Mouse (Mus musculus) heart, adult 8-10 months (tissue): ENCODE data around the gene Psph. TPM values are rescaled to one million over a fixed set of nuclear protein-coding genes. Genes with fewer than 3 reads are reported as not detected.
"Not testable (repeated sequence)": the region's sequence is repeated elsewhere in the genome, so short reads cannot be mapped to it uniquely, and the experiment has no call there.

Experiments
- DNase-seq: peaks from one replicate; pipeline ENCODE4 v3.0.0; 2022; ENCODE audit warnings: low spot score
- total RNA-seq, 4 experiments: library from RNA; stranded (reverse); gene quantifications; 2 replicates each; pipeline ENCODE4 v1.2.4; 2022

The Psph gene
- 1 to 10 TPM; 8.0 to 10.0 (median 8.6) TPM for total RNA-seq

GRCm38 (mm10) chr5:129786818-129787790, at the start of gene Psph:
Gene Psph, minus strand, starts transcription at chr5:129787449.
- DNase-seq, result peak; percentile 96

GRCm38 (mm10) chr5:129790591-129790990, 3.3 kb upstream of the Psph start:
- not testable (repeated sequence) for DNase-seq

GRCm38 (mm10) chr5:129787818-129788593, 757 bp upstream of the Psph start:
- DNase-seq, result no peak

GRCm38 (mm10) chr5:129786161-129786560, 1.1 kb downstream of the Psph start:
- DNase-seq, result no peak

GRCm38 (mm10) chr5:129785235-129785870, 1.9 kb downstream of the Psph start:
- DNase-seq, result no peak

GRCm38 (mm10) chr5:129782211-129782610, 5.0 kb downstream of the Psph start:
- DNase-seq, result no peak

- DNase-seq, result no peak
Measured at GRCm38 (mm10) chr5:129780131-129780530, 7.1 kb downstream of the Psph start.

- peak; percentile 74 for DNase-seq
Measured at GRCm38 (mm10) chr5:129778996-129779716, 8.1 kb downstream of the Psph start.

- DNase-seq, result no peak
Measured at GRCm38 (mm10) chr5:129778348-129778995, 8.8 kb downstream of the Psph start.

GRCm38 (mm10) chr5:129774661-129775060, 12.6 kb downstream of the Psph start:
- DNase-seq, result no peak

- not testable (repeated sequence) for DNase-seq
Measured at GRCm38 (mm10) chr5:129773330-129773729, 13.9 kb downstream of the Psph start.

- DNase-seq, result no peak
Measured at GRCm38 (mm10) chr5:129772433-129772832, 14.8 kb downstream of the Psph start.

GRCm38 (mm10) chr5:129770443-129771355, 16.6 kb downstream of the Psph start:
- no peak for DNase-seq

- DNase-seq, result no peak
Measured at GRCm38 (mm10) chr5:129761865-129762540, 25.2 kb downstream of the Psph start.

GRCm38 (mm10) chr5:129759929-129760480, 27.2 kb downstream of the Psph start:
- no peak for DNase-seq

- DNase-seq, result no peak
Measured at GRCm38 (mm10) chr5:129756886-129757285, 30.4 kb downstream of the Psph start.

GRCm38 (mm10) chr5:129744050-129744449, 43.2 kb downstream of the Psph start:
- no peak for DNase-seq

- DNase-seq, result no peak
Measured at GRCm38 (mm10) chr5:129742903-129743488, 44.3 kb downstream of the Psph start.
